ENCODE assay signal across 25 mouse cellular contexts in genomic region chr8:127271186-127271585, GRCm38 (mm10).
DNase-seq lines count a peak whose midpoint lies in the region; ATAC-seq and TF ChIP-seq lines count a peak whose summit lies in the region.
"Had no signal": no experiment of that assay in that cellular context is flagged by ENCODE, and none has a peak within 500 bp of the region (broad histone marks: within the 10 kb centered on the region; RNA-seq: fewer than 3 reads in every experiment).

No protein-coding gene starts in this region.

- no peaks in the 10 kb centered on the region for H3K36me3 ChIP-seq in heart, embryonic 11.5 days (ENCODE audit: control insufficient read depth, insufficient read depth, low read length)
- no peaks in the 10 kb centered on the region for H3K36me3 ChIP-seq in kidney, embryonic 14.5 days (ENCODE audit: control insufficient read depth, insufficient read depth, low read length)
- H3K36me3 ChIP-seq in kidney, embryonic 16.5 days (ENCODE audit: insufficient read depth, low read length), result no peaks in the 10 kb centered on the region
- H3K36me3 ChIP-seq in kidney, embryonic 15.5 days, result no peaks in the 10 kb centered on the region
- no peaks in the 10 kb centered on the region for H3K36me3 ChIP-seq in liver, adult 2 months (ENCODE audit: control insufficient read depth, insufficient read depth, low read length)
- H3K36me3 ChIP-seq in liver, postnatal 0 days (replicated peaks; ENCODE audit: insufficient read depth, low read length), result no peaks in the 10 kb centered on the region
- H3K36me3 ChIP-seq: embryonic facial prominence, embryonic 10.5 days; embryonic facial prominence, embryonic 12.5 days; G1E had no signal

- ATAC-seq in heart, embryonic 11.5 days (replicated peaks; ENCODE audit: insufficient number of reproducible peaks, low FRiP score, low TSS enrichment), result no peak
- ATAC-seq in kidney, embryonic 14.5 days (ENCODE audit: low FRiP score, low TSS enrichment), result no peak
- ATAC-seq in kidney, embryonic 16.5 days (ENCODE audit: low FRiP score, low TSS enrichment), result peak; percentile 46; the same call in 1 of the 2 replicates
- no peak for ATAC-seq in kidney, embryonic 15.5 days (replicated peaks; ENCODE audit: low FRiP score)
- ATAC-seq in liver, postnatal 0 days, result no peak
- ATAC-seq: activated CD4-positive, CD25-positive, alpha-beta regulatory T cell, adult 4 months; CD4-positive, CD25-positive, alpha-beta regulatory T cell, adult 4 months; forebrain, embryonic 13.5 days; Patski had no signal

- H3K4me1 ChIP-seq in heart, embryonic 11.5 days (ENCODE audit: control insufficient read depth, insufficient read depth, low read length), result no peaks in the 10 kb centered on the region
- H3K4me1 ChIP-seq in kidney, embryonic 14.5 days (ENCODE audit: control insufficient read depth, insufficient read depth, low read length), result no peaks in the 10 kb centered on the region; the same call in 1 of the 2 replicates
- H3K4me1 ChIP-seq in kidney, embryonic 16.5 days (ENCODE audit: insufficient read depth, low read length), result peaks cover 16% of the 10 kb centered on the region
- 0 out of 2 replicates have a peak, but pooled peaks cover 10% of the 10 kb centered on the region for H3K4me1 ChIP-seq in kidney, embryonic 15.5 days
- no peaks in the 10 kb centered on the region for H3K4me1 ChIP-seq in liver, adult 2 months (ENCODE audit: control insufficient read depth, insufficient read depth, low read length)
- H3K4me1 ChIP-seq in liver, postnatal 0 days (ENCODE audit: insufficient read depth), result peaks cover 2% of the 10 kb centered on the region; the same call in 1 of the 2 replicates
- H3K4me1 ChIP-seq: embryonic facial prominence, embryonic 12.5 days had no signal

- TF ChIP-seq CTCF in liver, adult 2 months (IDR thresholded peaks at IDR 0.05; ENCODE audit: low read depth, low read length), result no peak
- no peak for TF ChIP-seq CTCF in liver, postnatal 0 days (IDR thresholded peaks at IDR 0.05; ENCODE audit: low read depth)

- no peak overlapping the region for H3K4me3 ChIP-seq in heart, embryonic 11.5 days (ENCODE audit: low read depth, low read length)
- no peak overlapping the region for H3K4me3 ChIP-seq in kidney, embryonic 14.5 days (ENCODE audit: low read length)
- H3K4me3 ChIP-seq in kidney, embryonic 16.5 days (ENCODE audit: low read length), result no peak overlapping the region
- H3K4me3 ChIP-seq in kidney, embryonic 15.5 days (replicated peaks), result no peak overlapping the region
- H3K4me3 ChIP-seq in liver, adult 2 months (ENCODE audit: insufficient read depth, low read depth, low read length), result no peak overlapping the region
- no peak overlapping the region for H3K4me3 ChIP-seq in liver, postnatal 0 days (ENCODE audit: low read depth, low read length)
- H3K4me3 ChIP-seq: embryonic facial prominence, embryonic 10.5 days; embryonic facial prominence, embryonic 12.5 days; forebrain, embryonic 13.5 days had no signal

- peak; percentile 16 for DNase-seq in heart, adult 11 months
- DNase-seq in kidney, adult 8-10 months, result peak; percentile 19 to 38
- DNase-seq in liver, adult 2 months (ENCODE audit: extremely low read depth, low read depth, low spot score), result peak; percentile 36
- DNase-seq in liver, postnatal 0 days, result no peak
- DNase-seq: adrenal gland, adult 8-10 months; adrenal gland, postnatal 14 days; adrenal gland, postnatal 36 days; B cell, adult 2 months; cerebellum, adult 11-12 months; cerebellum, adult 2 months; cerebellum, adult 9-10 months; cerebellum, postnatal 10 days; cerebellum, postnatal 25 days had no signal

- no peak for TF ChIP-seq EP300 in liver, postnatal 0 days (IDR thresholded peaks at IDR 0.05; ENCODE audit: low read depth)

- no peak for TF ChIP-seq POLR2A in liver, adult 2 months (IDR thresholded peaks at IDR 0.05; ENCODE audit: extremely low read depth, insufficient read depth, low read length)

- no peak overlapping the region for H3K9ac ChIP-seq in heart, embryonic 11.5 days (ENCODE audit: low read depth, low read length)
- H3K9ac ChIP-seq in kidney, embryonic 14.5 days (ENCODE audit: low read depth, low read length), result no peak overlapping the region
- H3K9ac ChIP-seq in kidney, embryonic 16.5 days (replicated peaks; ENCODE audit: low read length), result no peak overlapping the region
- no peak overlapping the region for H3K9ac ChIP-seq in kidney, embryonic 15.5 days
- H3K9ac ChIP-seq in liver, adult 2 months (ENCODE audit: low read depth, low read length), result no peak overlapping the region
- no peak overlapping the region for H3K9ac ChIP-seq in liver, postnatal 0 days (replicated peaks)
- H3K9ac ChIP-seq: embryonic facial prominence, embryonic 12.5 days; forebrain, embryonic 13.5 days had no signal

- no peaks in the 10 kb centered on the region for H3K27me3 ChIP-seq in heart, embryonic 11.5 days (ENCODE audit: control insufficient read depth, insufficient read depth, low read length)
- no peaks in the 10 kb centered on the region for H3K27me3 ChIP-seq in kidney, embryonic 14.5 days (ENCODE audit: control insufficient read depth, insufficient read depth, low read length)
- no peaks in the 10 kb centered on the region for H3K27me3 ChIP-seq in kidney, embryonic 16.5 days (ENCODE audit: insufficient read depth, low read length)
- H3K27me3 ChIP-seq in kidney, embryonic 15.5 days, result no peaks in the 10 kb centered on the region
- H3K27me3 ChIP-seq in liver, adult 2 months (ENCODE audit: control insufficient read depth, insufficient read depth, low read length), result no peaks in the 10 kb centered on the region
- no peaks in the 10 kb centered on the region for H3K27me3 ChIP-seq in liver, postnatal 0 days (ENCODE audit: insufficient read depth, low read length)
- H3K27me3 ChIP-seq: CH12.LX; embryonic facial prominence, embryonic 12.5 days; forebrain, embryonic 13.5 days; Patski had no signal

- no peaks in the 10 kb centered on the region for H3K9me3 ChIP-seq in heart, embryonic 11.5 days (replicated peaks; ENCODE audit: control insufficient read depth, low read length)
- no peaks in the 10 kb centered on the region for H3K9me3 ChIP-seq in kidney, embryonic 14.5 days (ENCODE audit: control insufficient read depth, low read length)
- no peaks in the 10 kb centered on the region for H3K9me3 ChIP-seq in kidney, embryonic 16.5 days (ENCODE audit: low read length)
- no peaks in the 10 kb centered on the region for H3K9me3 ChIP-seq in kidney, embryonic 15.5 days (replicated peaks)
- no peaks in the 10 kb centered on the region for H3K9me3 ChIP-seq in liver, postnatal 0 days (ENCODE audit: low read length)
- H3K9me3 ChIP-seq: embryonic facial prominence, embryonic 10.5 days; embryonic facial prominence, embryonic 12.5 days; forebrain, embryonic 13.5 days had no signal

- no peak overlapping the region for H3K27ac ChIP-seq in heart, embryonic 11.5 days (ENCODE audit: low read depth, low read length)
- no peak overlapping the region for H3K27ac ChIP-seq in kidney, embryonic 14.5 days (ENCODE audit: low read depth, low read length)
- H3K27ac ChIP-seq in kidney, embryonic 16.5 days (ENCODE audit: low read length), result no peak overlapping the region
- H3K27ac ChIP-seq in kidney, embryonic 15.5 days, result no peak overlapping the region
- H3K27ac ChIP-seq in liver, adult 2 months (replicated peaks; ENCODE audit: insufficient read depth, low read depth, low read length), result no peak overlapping the region
- H3K27ac ChIP-seq in liver, postnatal 0 days (ENCODE audit: low read depth), result no peak overlapping the region
- H3K27ac ChIP-seq: embryonic facial prominence, embryonic 10.5 days; embryonic facial prominence, embryonic 12.5 days; forebrain, embryonic 13.5 days had no signal

- H3K4me2 ChIP-seq in heart, embryonic 11.5 days, result no peak overlapping the region
- no peak overlapping the region for H3K4me2 ChIP-seq in kidney, embryonic 14.5 days (replicated peaks; ENCODE audit: low read depth, low read length)
- no peak overlapping the region for H3K4me2 ChIP-seq in kidney, embryonic 16.5 days (replicated peaks; ENCODE audit: low read depth, low read length)
- H3K4me2 ChIP-seq in kidney, embryonic 15.5 days, result no peak overlapping the region
- no peak overlapping the region for H3K4me2 ChIP-seq in liver, postnatal 0 days (ENCODE audit: low read depth, low read length)
- H3K4me2 ChIP-seq: embryonic facial prominence, embryonic 12.5 days; forebrain, embryonic 13.5 days had no signal

- H3K79me2 ChIP-seq in liver, adult 2 months (ENCODE audit: control insufficient read depth, insufficient read depth, low read length), result peaks cover 15% of the 10 kb centered on the region; the same call in 1 of the 2 replicates

- 82% methylated on average over 3 of the region's 3 CpGs for WGBS in heart, embryonic 11.5 days (ENCODE audit: insufficient replicate concordance)
- 88% methylated on average over 3 of the region's 3 CpGs for WGBS in kidney, embryonic 14.5 days
- 88% methylated on average over 3 of the region's 3 CpGs for WGBS in kidney, embryonic 16.5 days
- WGBS in kidney, embryonic 15.5 days, result 90% methylated on average over 3 of the region's 3 CpGs
- 59% methylated on average over 3 of the region's 3 CpGs for WGBS in liver, adult 2 months
- WGBS in liver, postnatal 0 days (ENCODE audit: insufficient replicate concordance), result 74% methylated on average over 3 of the region's 3 CpGs
